In genomic region chr4:39344401-39345138, GRCm38 (mm10) we compare ENCODE assay signal across 12 mouse cellular contexts.
DNase-seq lines count a peak whose midpoint lies in the region; ATAC-seq and TF ChIP-seq lines count a peak whose summit lies in the region.
"Had no signal": no experiment of that assay in that cellular context is flagged by ENCODE, and none has a peak within 500 bp of the region (broad histone marks: within the 10 kb centered on the region; RNA-seq: fewer than 3 reads in every experiment).

No protein-coding gene starts in this region.

- WGBS in midbrain, embryonic 11.5 days = 53% methylated on average over 6 of the region's 6 CpGs
- 74% methylated on average over 6 of the region's 6 CpGs for WGBS in midbrain, embryonic 10.5 days
- 23% methylated on average over 6 of the region's 6 CpGs for WGBS in hindbrain, embryonic 16.5 days
- WGBS in neural tube, embryonic 12.5 days = 45% methylated on average over 6 of the region's 6 CpGs
- WGBS in lung, postnatal 0 days = 74% methylated on average over 6 of the region's 6 CpGs

- DNase-seq in midbrain, embryonic 11.5 days (ENCODE audit: low spot score, missing footprints) = peak; percentile 84
- no peak for DNase-seq in midbrain, embryonic 10.5 days (ENCODE audit: low spot score)
- DNase-seq in cerebellum, postnatal 14 days = peak; percentile 93 to 97
- DNase-seq in lung, postnatal 0 days (ENCODE audit: low spot score) = no peak
- no peak for DNase-seq in urinary bladder, postnatal 25 days (ENCODE audit: low spot score)
- DNase-seq: heart, postnatal 36 days; kidney, postnatal 4 days; liver, embryonic 13.5 days had no signal

- TF ChIP-seq CTCF in lung, postnatal 0 days (IDR thresholded peaks at IDR 0.05) = no peak

- H3K4me3 ChIP-seq in midbrain, embryonic 11.5 days (ENCODE audit: low read depth, low read length) = no peak overlapping the region
- no peak overlapping the region for H3K4me3 ChIP-seq in midbrain, embryonic 10.5 days
- H3K4me3 ChIP-seq in hindbrain, embryonic 16.5 days (ENCODE audit: low read length) = no peak overlapping the region
- H3K4me3 ChIP-seq in neural tube, embryonic 12.5 days = no peak overlapping the region
- H3K4me3 ChIP-seq in lung, postnatal 0 days (ENCODE audit: low read depth, low read length) = no peak overlapping the region
- H3K4me3 ChIP-seq: liver, embryonic 13.5 days had no signal

- no peak overlapping the region for H3K9ac ChIP-seq in midbrain, embryonic 11.5 days (ENCODE audit: low read length)
- H3K9ac ChIP-seq in hindbrain, embryonic 16.5 days (ENCODE audit: low read depth, low read length) = no peak overlapping the region
- H3K9ac ChIP-seq in neural tube, embryonic 12.5 days = no peak overlapping the region
- H3K9ac ChIP-seq in lung, postnatal 0 days (replicated peaks; ENCODE audit: low read depth) = no peak overlapping the region
- H3K9ac ChIP-seq: liver, embryonic 13.5 days had no signal

- no peaks in the 10 kb centered on the region for H3K9me3 ChIP-seq in midbrain, embryonic 11.5 days (ENCODE audit: control insufficient read depth, low read length)
- no peaks in the 10 kb centered on the region for H3K9me3 ChIP-seq in midbrain, embryonic 10.5 days (replicated peaks)
- no peaks in the 10 kb centered on the region for H3K9me3 ChIP-seq in hindbrain, embryonic 16.5 days (ENCODE audit: control insufficient read depth, low read length)
- no peaks in the 10 kb centered on the region for H3K9me3 ChIP-seq in neural tube, embryonic 12.5 days
- H3K9me3 ChIP-seq in lung, postnatal 0 days (ENCODE audit: low read length) = no peaks in the 10 kb centered on the region
- H3K9me3 ChIP-seq: liver, embryonic 13.5 days had no signal

- ATAC-seq in midbrain, embryonic 11.5 days (ENCODE audit: low FRiP score) = peak; percentile 83
- ATAC-seq in hindbrain, embryonic 16.5 days = peak; percentile 96
- peak; percentile 89 for ATAC-seq in neural tube, embryonic 12.5 days (ENCODE audit: low FRiP score, low read depth)
- ATAC-seq in lung, postnatal 0 days = no peak
- no peak for ATAC-seq in CD4-positive, CD25-positive, alpha-beta regulatory T cell, adult 4 months

- no peak for TF ChIP-seq EP300 in lung, postnatal 0 days (IDR thresholded peaks at IDR 0.05)

- no peaks in the 10 kb centered on the region for H3K27me3 ChIP-seq in midbrain, embryonic 11.5 days (ENCODE audit: control insufficient read depth, insufficient read depth, low read length)
- no peaks in the 10 kb centered on the region for H3K27me3 ChIP-seq in midbrain, embryonic 10.5 days (ENCODE audit: low read depth, poor library complexity, severe bottlenecking)
- H3K27me3 ChIP-seq in hindbrain, embryonic 16.5 days (replicated peaks; ENCODE audit: control insufficient read depth, insufficient read depth, low read length) = no peaks in the 10 kb centered on the region
- H3K27me3 ChIP-seq in neural tube, embryonic 12.5 days (replicated peaks) = no peaks in the 10 kb centered on the region
- no peaks in the 10 kb centered on the region for H3K27me3 ChIP-seq in lung, postnatal 0 days (replicated peaks; ENCODE audit: insufficient read depth, low read length)
- H3K27me3 ChIP-seq: CH12.LX; liver, embryonic 13.5 days had no signal

- peaks cover 4% of the 10 kb centered on the region; the same call in 1 of the 2 replicates for H3K4me1 ChIP-seq in midbrain, embryonic 11.5 days (ENCODE audit: control insufficient read depth, insufficient read depth, low read length)
- peaks cover 12% of the 10 kb centered on the region; the same call in 1 of the 2 replicates for H3K4me1 ChIP-seq in midbrain, embryonic 10.5 days
- no peaks in the 10 kb centered on the region for H3K4me1 ChIP-seq in hindbrain, embryonic 16.5 days (ENCODE audit: control insufficient read depth, insufficient read depth, low read depth, low read length)
- no peaks in the 10 kb centered on the region; the same call in none of the 2 replicates for H3K4me1 ChIP-seq in neural tube, embryonic 12.5 days
- no peaks in the 10 kb centered on the region for H3K4me1 ChIP-seq in lung, postnatal 0 days (ENCODE audit: insufficient read depth, low read depth, low read length)
- H3K4me1 ChIP-seq: liver, embryonic 13.5 days had no signal

- no peak overlapping the region for H3K4me2 ChIP-seq in midbrain, embryonic 11.5 days
- H3K4me2 ChIP-seq in hindbrain, embryonic 16.5 days (ENCODE audit: low read length) = peak overlapping the region; percentile 19; the same call in 1 of the 2 replicates
- no peak overlapping the region; the same call in 1 of the 2 replicates for H3K4me2 ChIP-seq in neural tube, embryonic 12.5 days (replicated peaks)
- no peak overlapping the region for H3K4me2 ChIP-seq in lung, postnatal 0 days (replicated peaks; ENCODE audit: low read depth, low read length)
- H3K4me2 ChIP-seq: liver, embryonic 13.5 days had no signal

- no peaks in the 10 kb centered on the region for H3K36me3 ChIP-seq in midbrain, embryonic 11.5 days (ENCODE audit: control insufficient read depth, insufficient read depth, low read length)
- H3K36me3 ChIP-seq in midbrain, embryonic 10.5 days = no peaks in the 10 kb centered on the region
- no peaks in the 10 kb centered on the region for H3K36me3 ChIP-seq in hindbrain, embryonic 16.5 days (ENCODE audit: control insufficient read depth, insufficient read depth, low read length)
- no peaks in the 10 kb centered on the region for H3K36me3 ChIP-seq in neural tube, embryonic 12.5 days
- no peaks in the 10 kb centered on the region for H3K36me3 ChIP-seq in lung, postnatal 0 days (ENCODE audit: insufficient read depth, low read length)
- H3K36me3 ChIP-seq: liver, embryonic 13.5 days had no signal

- no peak overlapping the region; the same call in 1 of the 2 replicates for H3K27ac ChIP-seq in midbrain, embryonic 11.5 days (ENCODE audit: low read depth, low read length)
- no peak overlapping the region for H3K27ac ChIP-seq in midbrain, embryonic 10.5 days (replicated peaks)
- no peak overlapping the region for H3K27ac ChIP-seq in hindbrain, embryonic 16.5 days (ENCODE audit: low read depth, low read length)
- no peak overlapping the region for H3K27ac ChIP-seq in neural tube, embryonic 12.5 days
- no peak overlapping the region for H3K27ac ChIP-seq in lung, postnatal 0 days (ENCODE audit: low read length)
- H3K27ac ChIP-seq: liver, embryonic 13.5 days had no signal

Comparison
In these comparisons a context has a peak if more than half of its experiments do, and no peak if none do; other contexts are left out.
1. DNase-seq: peak in midbrain, embryonic 11.5 days (single experiment) and cerebellum, postnatal 14 days (2 of 2); none in midbrain, embryonic 10.5 days (single experiment), lung, postnatal 0 days (single experiment) and urinary bladder, postnatal 25 days (single experiment).
2. ATAC-seq: peak in midbrain, embryonic 11.5 days (single experiment), hindbrain, embryonic 16.5 days (single experiment) and neural tube, embryonic 12.5 days (single experiment); none in lung, postnatal 0 days (single experiment) and CD4-positive, CD25-positive, alpha-beta regulatory T cell, adult 4 months (single experiment).